Mouse (Mus musculus) embryonic fibroblast, embryonic 13.5 days (primary cell): ENCODE measurements at regions not wholly inside any gene's neighbourhood (a gene's known extent, or its start where the extent isn't known, plus 50 kb on each side); places are given as distances from the start of the nearest gene placed in this dataset.

Experiments
- CTCF ChIP-seq: IDR thresholded peaks from 2 replicates; pipeline ENCODE4 v1.5.1; 2011; ENCODE audit warnings: mild to moderate bottlenecking, control low read depth, low read length, moderate library complexity, borderline replicate concordance; ENCODE audit not compliant: insufficient read depth
- POLR2A ChIP-seq: IDR thresholded peaks from 2 replicates; pipeline ENCODE4 v1.6.1; 2011; ENCODE audit warnings: low read depth, mild to moderate bottlenecking, control low read depth, low read length, moderate library complexity

DNA sequence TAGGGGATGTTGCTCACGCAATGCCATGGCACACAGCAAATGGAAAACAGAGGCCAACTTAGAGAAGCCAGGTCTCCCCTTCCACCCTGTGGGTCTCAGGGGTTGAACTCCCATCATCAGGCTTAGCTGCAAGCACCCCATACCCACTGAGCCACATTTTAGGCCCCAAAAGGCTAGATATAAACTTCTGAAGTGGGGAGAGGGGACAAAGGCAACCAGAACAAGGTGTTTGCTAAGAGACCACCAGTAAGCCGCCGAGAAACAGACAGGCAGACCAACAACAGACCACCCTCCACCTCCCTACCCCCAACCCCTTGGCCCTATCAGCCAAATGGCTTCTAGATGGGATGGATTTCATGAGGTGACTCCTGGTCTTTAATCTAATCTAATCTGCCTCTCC, 72.9 kb upstream of the Tbx3 start:
- TF ChIP-seq CTCF (no peak), POLR2A (no peak)
